Mouse (Mus musculus) heart, adult 11 months (tissue): ENCODE data around the gene Efna2.

ENCODE experiments used
- DNase-seq: peaks from one replicate; pipeline ENCODE4 v3.0.0; 2022

Gene Efna2

DNA sequence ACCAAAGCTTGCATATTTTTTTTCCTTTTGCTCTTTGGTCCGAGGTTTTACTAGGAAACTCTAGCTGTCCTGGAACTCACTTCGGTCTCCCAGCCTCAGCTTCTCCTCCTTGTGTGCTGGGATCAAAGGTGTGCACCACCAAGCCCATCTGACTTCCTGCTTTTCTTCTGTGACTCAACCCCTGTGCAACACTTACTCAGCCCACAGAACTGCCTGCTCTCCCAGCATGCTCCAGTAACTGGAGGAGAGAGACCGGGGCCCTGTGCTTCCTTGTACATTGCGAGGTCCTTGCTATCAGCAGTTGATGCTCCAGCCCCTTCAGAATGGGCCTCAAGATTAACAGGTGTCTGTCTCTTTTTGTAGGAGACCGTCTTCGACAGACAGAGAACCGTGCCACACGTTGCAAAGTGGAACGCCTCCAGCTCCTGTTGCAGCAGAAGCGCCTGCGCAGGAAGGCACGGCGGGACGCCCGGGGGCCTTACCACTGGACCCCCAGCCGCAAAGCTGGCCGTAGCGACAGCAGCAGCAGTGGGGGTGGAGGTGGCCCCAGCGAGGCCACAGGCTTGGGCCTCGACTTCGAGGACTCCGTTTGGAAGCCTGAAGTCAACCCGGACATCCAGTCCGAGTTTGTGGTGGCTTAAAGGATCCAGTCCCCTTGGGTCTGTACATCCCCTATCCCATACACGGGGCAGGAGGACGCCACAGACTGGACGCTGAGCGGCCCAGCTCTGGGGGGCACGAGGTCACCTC lies 23.1 kb upstream of the Efna2 start:
- DNase-seq: peak; percentile 93

GRCm38 (mm10) chr10:80156752-80157053 lies 22.6 kb upstream of the Efna2 start:
- DNase-seq: peak; percentile 99

- peak; percentile 94 for DNase-seq
Observed at GRCm38 (mm10) chr10:80157141-80157929, 21.9 kb upstream of the Efna2 start.

GRCm38 (mm10) chr10:80158307-80158986 lies 20.8 kb upstream of the Efna2 start:
- peak; percentile 99 for DNase-seq

GRCm38 (mm10) chr10:80159021-80159560 lies 20.2 kb upstream of the Efna2 start:
- peak; percentile 98 for DNase-seq

DNA sequence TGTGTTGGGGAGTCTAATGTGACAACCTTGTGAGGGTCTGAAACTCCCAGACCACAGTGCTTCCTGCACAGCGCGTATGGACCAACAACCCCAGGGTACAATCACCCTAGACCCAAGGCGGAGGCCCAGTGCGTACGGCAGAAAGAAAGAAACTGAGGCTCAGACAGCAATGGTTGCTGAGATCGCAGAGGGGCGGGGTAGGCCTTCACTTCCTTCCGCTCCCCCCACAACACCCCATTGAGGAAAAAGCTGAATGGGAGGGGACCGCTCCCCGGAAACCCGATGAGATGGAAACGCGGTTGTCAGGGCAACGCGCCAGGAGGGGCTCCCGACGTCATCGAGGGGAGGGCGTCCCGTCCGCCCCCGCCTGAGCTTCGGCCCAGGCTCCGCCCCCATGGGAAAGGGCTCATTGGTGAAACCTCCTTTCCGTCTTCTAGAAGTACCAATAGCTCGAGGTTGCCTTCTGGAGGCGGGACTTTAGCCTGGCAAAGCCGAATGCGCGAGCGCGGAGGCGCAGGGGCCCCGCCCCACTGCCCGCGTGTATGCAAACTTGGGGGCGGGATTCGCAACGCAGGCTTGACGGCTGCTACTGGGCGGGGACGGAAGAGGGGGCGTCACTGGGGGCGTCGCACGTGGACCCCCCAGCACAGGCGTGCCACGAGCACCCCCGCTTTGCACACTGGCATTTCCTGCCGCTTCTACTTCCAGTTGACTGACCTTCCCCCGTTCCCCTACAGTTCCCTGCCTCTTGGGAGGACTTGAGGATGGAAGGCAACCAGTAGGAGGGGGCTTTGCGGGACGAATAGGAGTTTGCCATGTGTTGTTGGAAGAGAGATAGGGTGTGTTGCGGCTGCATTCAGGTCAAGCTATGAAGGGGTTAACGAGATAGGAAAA lies 19.5 kb upstream of the Efna2 start:
- peak; percentile 100 for DNase-seq

- DNase-seq: peak; percentile 99
Observed at GRCm38 (mm10) chr10:80160455-80161371, 18.6 kb upstream of the Efna2 start.

- DNase-seq: peak; percentile 98
Observed at GRCm38 (mm10) chr10:80161522-80162242, 17.6 kb upstream of the Efna2 start.

DNA sequence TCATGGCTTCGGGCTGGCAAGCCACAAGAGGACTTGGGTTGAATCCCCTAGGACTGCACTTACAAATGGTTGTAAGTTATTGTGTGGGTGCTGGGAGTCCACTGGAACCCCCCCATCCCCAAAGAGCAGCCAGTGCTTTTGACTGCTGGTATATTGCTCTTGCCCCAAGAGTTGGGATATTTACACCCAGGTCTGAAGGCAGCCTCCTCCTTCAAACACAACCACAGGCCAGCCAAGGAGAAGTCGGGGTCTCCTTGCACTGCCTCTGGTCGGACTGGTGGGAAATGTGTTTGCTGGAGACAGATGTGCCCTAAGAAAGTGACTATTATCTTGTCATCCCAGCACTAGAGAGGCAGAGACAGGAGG lies 17.1 kb upstream of the Efna2 start:
- peak; percentile 93 for DNase-seq

DNA sequence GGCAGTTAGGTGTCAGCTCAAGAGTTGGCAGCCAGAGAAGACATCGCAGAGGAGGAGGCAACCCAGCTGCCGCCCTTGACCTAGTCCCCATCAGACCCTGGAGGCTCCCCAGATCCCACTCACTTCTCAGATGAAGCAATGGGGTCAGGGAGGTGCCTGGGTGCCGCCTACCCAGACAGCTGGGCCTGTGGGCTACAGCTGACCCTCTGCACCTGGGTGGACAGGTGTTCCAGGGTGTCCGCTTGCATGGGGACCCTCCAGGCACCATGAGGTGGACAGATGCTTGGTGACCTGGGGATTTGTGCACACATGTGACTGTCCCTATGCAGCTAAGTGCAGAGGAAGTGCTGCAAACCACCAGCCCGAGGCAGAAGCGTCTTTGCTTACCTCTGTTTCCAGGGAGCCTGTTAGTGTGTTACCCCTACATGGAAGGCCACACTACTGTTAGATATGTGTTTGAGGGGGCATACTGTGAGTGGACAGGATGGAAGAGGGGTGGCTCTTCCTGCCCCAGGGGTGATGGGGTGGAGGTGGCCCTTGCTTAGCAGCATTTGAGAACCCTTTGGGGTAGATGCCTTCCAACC lies 16.5 kb upstream of the Efna2 start:
- peak; percentile 96 for DNase-seq

DNA sequence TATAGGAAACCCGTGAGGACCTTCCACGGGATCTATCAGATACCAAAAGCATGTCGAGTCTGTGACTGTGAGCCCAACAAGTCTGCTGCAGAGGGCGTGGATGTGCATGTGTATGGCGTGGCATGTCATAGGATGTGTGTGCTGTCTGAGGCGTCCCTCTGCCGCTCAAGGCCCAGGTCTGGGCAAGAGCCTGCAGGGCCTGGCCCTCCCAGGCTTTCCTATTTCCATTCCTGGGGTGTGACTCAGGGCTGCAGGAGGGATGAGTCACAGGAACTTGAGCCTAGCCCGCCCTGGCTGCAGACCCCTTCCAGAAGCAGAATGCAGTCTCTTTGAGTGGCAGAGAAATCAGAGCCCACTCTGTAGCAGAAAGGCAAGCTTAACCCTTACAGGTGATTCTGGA lies 15.6 kb upstream of the Efna2 start:
- peak; percentile 97 for DNase-seq

GRCm38 (mm10) chr10:80164161-80164997 lies 14.9 kb upstream of the Efna2 start:
- DNase-seq: peak; percentile 97

GRCm38 (mm10) chr10:80164998-80165344 lies 14.3 kb upstream of the Efna2 start:
- peak; percentile 99 for DNase-seq

DNA sequence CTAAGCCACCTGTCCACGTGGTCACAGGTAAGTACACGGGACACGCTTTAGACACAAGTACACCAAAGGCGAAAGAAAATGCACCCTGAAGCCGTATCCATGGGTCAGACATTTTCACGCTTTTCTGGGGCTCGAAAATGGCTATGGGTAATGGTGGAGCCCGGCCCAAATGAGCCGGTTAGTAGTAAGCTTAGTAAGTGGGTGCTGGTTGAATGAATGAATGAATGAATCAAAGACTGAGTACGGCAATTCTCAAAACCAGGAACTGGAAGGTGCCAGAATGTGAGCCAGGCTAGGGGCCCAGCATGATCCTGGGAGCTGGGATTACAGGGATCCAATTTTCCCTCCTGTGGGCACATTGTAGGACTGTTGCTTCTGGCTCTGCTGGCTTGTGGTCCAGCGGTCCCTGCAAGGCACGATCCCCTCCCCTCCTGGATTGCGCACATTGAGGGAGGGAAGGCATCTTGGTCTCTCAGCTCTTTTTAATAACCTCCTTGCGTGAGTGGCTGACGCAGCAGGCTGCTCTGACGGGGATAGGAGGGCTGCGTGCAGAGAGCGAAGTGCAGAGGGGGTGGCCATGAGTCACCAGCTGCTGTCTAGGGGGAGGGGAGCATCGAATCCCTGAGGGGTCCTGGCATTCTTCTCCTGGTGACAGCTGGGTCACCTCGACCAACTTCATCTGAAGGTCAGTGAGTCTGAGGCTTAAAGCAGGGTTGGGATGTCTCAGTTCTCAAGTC lies 13.7 kb upstream of the Efna2 start, which contains the start of gene Cirbp:
TSS of gene Cirbp (plus strand) at position 594 of the 737 bp plus-strand sequence.
- DNase-seq: peak; percentile 97

DNA sequence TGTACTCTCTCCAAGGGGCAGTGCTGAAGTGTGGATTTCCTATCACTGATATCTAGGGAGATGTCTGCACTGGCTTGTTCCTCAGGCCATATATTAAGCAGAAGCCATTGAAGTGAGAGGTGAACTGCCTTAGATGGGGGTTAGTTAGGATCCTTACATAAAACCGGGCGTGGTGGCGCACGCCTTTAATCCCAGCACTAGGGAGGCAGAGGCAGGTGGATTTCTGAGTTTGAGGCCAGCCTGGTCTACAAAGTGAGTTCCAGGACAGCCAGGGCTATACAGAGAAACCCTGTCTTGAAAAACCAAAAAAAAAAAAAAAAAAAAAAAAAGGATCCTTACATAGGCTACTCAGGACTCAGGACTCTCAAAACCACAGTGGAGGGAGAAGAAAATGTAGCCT lies 13.1 kb upstream of the Efna2 start:
- DNase-seq: peak; percentile 90

GRCm38 (mm10) chr10:80167460-80168037 lies 11.7 kb upstream of the Efna2 start:
- peak; percentile 100 for DNase-seq

GRCm38 (mm10) chr10:80168038-80168661 lies 11.1 kb upstream of the Efna2 start:
- DNase-seq: peak; percentile 99

DNA sequence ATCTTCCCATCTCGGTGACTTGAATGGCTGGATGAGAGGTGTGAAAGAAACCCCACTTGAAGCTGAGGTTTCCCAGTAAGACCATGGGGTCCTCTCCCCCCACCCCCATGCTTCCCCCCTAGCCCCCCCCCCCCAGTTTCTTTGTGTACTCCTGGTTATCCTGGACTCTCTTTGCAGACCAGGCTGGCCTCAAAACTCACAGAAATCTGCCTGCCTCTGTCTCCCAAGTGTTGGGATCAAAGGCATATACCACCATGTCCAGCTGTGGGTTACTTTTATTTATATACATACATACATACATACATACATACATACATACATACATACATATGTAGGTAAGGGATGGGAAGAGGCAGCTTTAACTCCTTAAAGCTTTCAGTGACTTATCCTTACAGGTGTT lies 10.2 kb upstream of the Efna2 start:
- DNase-seq: peak; percentile 93
